In genomic region chr13:54367758-54368157, GRCm38 (mm10) we compare ENCODE assay signal across 12 mouse cellular contexts. TPM values are rescaled to one million over a fixed set of nuclear protein-coding genes. Genes with fewer than 3 reads are reported as not detected.
DNase-seq lines count a peak whose midpoint lies in the region; ATAC-seq and TF ChIP-seq lines count a peak whose summit lies in the region.
"Had no signal": no experiment of that assay in that cellular context is flagged by ENCODE, and none has a peak within 500 bp of the region (broad histone marks: within the 10 kb centered on the region; RNA-seq: fewer than 3 reads in every experiment).

No protein-coding gene starts in this region.

- 56% methylated on average over 6 of the region's 6 CpGs for WGBS in heart, adult 2 months
- 67% methylated on average over 6 of the region's 6 CpGs for whole genome bisulfite sequencing in lung, postnatal 0 days

- no peaks in the 10 kb centered on the region for H3K36me3 ChIP-seq in heart, adult 2 months (ENCODE audit: control insufficient read depth, insufficient read depth, low read length)
- H3K36me3 ChIP-seq in lung, postnatal 0 days (ENCODE audit: insufficient read depth, low read length), result no peaks in the 10 kb centered on the region
- no peaks in the 10 kb centered on the region for H3K36me3 ChIP-seq in MEL (ENCODE audit: control insufficient read depth in 1 of 2, insufficient read depth in 2 of 2, low read length in 2 of 2)
- H3K36me3 ChIP-seq: heart, embryonic 13.5 days; limb, embryonic 15.5 days had no signal

- no peak overlapping the region for H3K9ac ChIP-seq in heart, adult 2 months (ENCODE audit: low read depth, low read length)
- no peak overlapping the region for H3K9ac ChIP-seq in lung, postnatal 0 days (replicated peaks; ENCODE audit: low read depth)
- H3K9ac ChIP-seq in MEL (ENCODE audit: control insufficient read depth, low read depth, low read length, poor library complexity, severe bottlenecking), result no peak overlapping the region
- H3K9ac ChIP-seq: forebrain, embryonic 13.5 days; heart, embryonic 13.5 days; limb, embryonic 15.5 days had no signal

- TF ChIP-seq EP300 in heart, adult 2 months (IDR thresholded peaks at IDR 0.05; ENCODE audit: insufficient read depth, low read depth, low read length), result no peak
- no peak for TF ChIP-seq EP300 in lung, postnatal 0 days (IDR thresholded peaks at IDR 0.05)
- TF ChIP-seq EP300 in MEL (IDR thresholded peaks at IDR 0.05; ENCODE audit: low read depth in 1 of 2, low read length in 2 of 2), result no peak

- TF ChIP-seq POLR2A in heart, adult 2 months (IDR thresholded peaks at IDR 0.05; ENCODE audit: insufficient read depth, low read depth, low read length), result no peak
- no peak for TF ChIP-seq POLR2A in MEL (IDR thresholded peaks at IDR 0.05; ENCODE audit: control insufficient read depth in 1 of 2, insufficient read depth in 1 of 2, low read depth in 1 of 2, low read length in 2 of 2, poor library complexity in 1 of 2)

- H3K79me2 ChIP-seq in heart, adult 2 months (replicated peaks; ENCODE audit: control insufficient read depth, insufficient read depth, low read length), result no peaks in the 10 kb centered on the region
- no peaks in the 10 kb centered on the region for H3K79me2 ChIP-seq in MEL (ENCODE audit: control insufficient read depth, insufficient read depth, low read length, poor library complexity)

- no peak overlapping the region for H3K27ac ChIP-seq in heart, adult 2 months
- no peak overlapping the region for H3K27ac ChIP-seq in lung, postnatal 0 days (ENCODE audit: low read length)
- H3K27ac ChIP-seq in MEL (ENCODE audit: control insufficient read depth, low read depth, low read length), result no peak overlapping the region
- H3K27ac ChIP-seq: forebrain, embryonic 13.5 days; heart, embryonic 13.5 days; limb, embryonic 15.5 days had no signal

- ATAC-seq in lung, postnatal 0 days, result no peak
- ATAC-seq: forebrain, embryonic 13.5 days had no signal

- peak; percentile 32 for TF ChIP-seq CTCF in heart, adult 2 months (IDR thresholded peaks at IDR 0.05)
- TF ChIP-seq CTCF in lung, postnatal 0 days (IDR thresholded peaks at IDR 0.05), result peak; percentile 38
- TF ChIP-seq CTCF in MEL (IDR thresholded peaks at IDR 0.05 in 2 of 3, conservative IDR thresholded peaks at IDR 0.05 in 1 of 3; ENCODE audit: control insufficient read depth in 1 of 3, insufficient read depth in 1 of 3, low read depth in 2 of 3, low read length in 3 of 3, poor library complexity in 1 of 3, severe bottlenecking in 1 of 3), result peak in 1 of 3 experiments; percentile 13; a peak in 1 of 6 replicates

- no peak overlapping the region for H3K4me2 ChIP-seq in lung, postnatal 0 days (replicated peaks; ENCODE audit: low read depth, low read length)
- H3K4me2 ChIP-seq: forebrain, embryonic 13.5 days; heart, embryonic 13.5 days; limb, embryonic 15.5 days had no signal

- H3K9me3 ChIP-seq in lung, postnatal 0 days (ENCODE audit: low read length), result no peaks in the 10 kb centered on the region
- no peaks in the 10 kb centered on the region for H3K9me3 ChIP-seq in MEL (replicated peaks; ENCODE audit: insufficient read depth, low read length)
- H3K9me3 ChIP-seq: forebrain, embryonic 13.5 days; heart, embryonic 13.5 days; limb, embryonic 15.5 days had no signal

- H3K4me1 ChIP-seq in heart, adult 2 months (ENCODE audit: control insufficient read depth, insufficient read depth, low read length), result no peaks in the 10 kb centered on the region
- H3K4me1 ChIP-seq in lung, postnatal 0 days (ENCODE audit: insufficient read depth, low read depth, low read length), result 0 out of 2 replicates have a peak, but pooled peaks cover 3% of the 10 kb centered on the region
- no peaks in the 10 kb centered on the region for H3K4me1 ChIP-seq in MEL (ENCODE audit: control insufficient read depth in 1 of 2, insufficient read depth in 2 of 2, low read length in 2 of 2)

- no peak for DNase-seq in heart, adult 2 months
- no peak for DNase-seq in heart, adult 18-20 months
- DNase-seq in lung, postnatal 0 days (ENCODE audit: low spot score), result no peak
- DNase-seq in lung, adult 18-20 months, result no peak
- DNase-seq in MEL (ENCODE audit: low read depth, low spot score), result no peak
- peak; percentile 70 to 82 for DNase-seq in cerebellum, postnatal 25 days
- DNase-seq in layer of hippocampus, adult 8-10 months (ENCODE audit: low spot score in 2 of 2), result no peak
- DNase-seq in urinary bladder, adult 18-20 months (ENCODE audit: low spot score in 2 of 2), result no peak
- DNase-seq: kidney, postnatal 14 days had no signal

- intact Hi-C loops in heart, adult 2 months (cut with DNase I), result no loop called here

- peak; percentile 26 for TF ChIP-seq RAD21 in MEL (IDR thresholded peaks at IDR 0.05; ENCODE audit: low read depth, low read length)

- H3K27me3 ChIP-seq in heart, adult 2 months (ENCODE audit: control insufficient read depth, insufficient read depth, low read length), result peaks cover 3% of the 10 kb centered on the region
- peaks cover 9% of the 10 kb centered on the region for H3K27me3 ChIP-seq in lung, postnatal 0 days (replicated peaks; ENCODE audit: insufficient read depth, low read length)
- H3K27me3 ChIP-seq in MEL (ENCODE audit: control insufficient read depth in 1 of 2, insufficient read depth in 2 of 2, low read length in 2 of 2), result 0 out of 4 replicates have a peak, but pooled peaks cover 0 to 1% of the 10 kb centered on the region in 2 experiments

- H3K4me3 ChIP-seq in heart, adult 2 months, result no peak overlapping the region
- no peak overlapping the region for H3K4me3 ChIP-seq in lung, postnatal 0 days (ENCODE audit: low read depth, low read length)
- no peak overlapping the region for H3K4me3 ChIP-seq in MEL (ENCODE audit: control insufficient read depth in 1 of 2, insufficient read depth in 1 of 2, low read depth in 2 of 2, low read length in 2 of 2)
- H3K4me3 ChIP-seq: forebrain, embryonic 13.5 days; heart, embryonic 13.5 days; limb, embryonic 15.5 days had no signal

TF ChIP-seq in MEL, 35 proteins besides CTCF, POLR2A, EP300 and RAD21:
- TF ChIP-seq ZKSCAN1 (IDR thresholded peaks at IDR 0.05; ENCODE audit: low read depth, low read length) (no peak), MAX (IDR thresholded peaks at IDR 0.05; ENCODE audit: low read length) (no peak), POLR2AphosphoS2 (IDR thresholded peaks at IDR 0.05; ENCODE audit: low read length) (no peak), MAFK (IDR thresholded peaks at IDR 0.05; ENCODE audit: borderline replicate concordance, low read depth, low read length) (no peak), MYB (IDR thresholded peaks at IDR 0.05; ENCODE audit: low read depth, low read length) (no peak), POLR2AphosphoS5 (IDR thresholded peaks at IDR 0.05; ENCODE audit: borderline replicate concordance, low read depth, low read length) (no peak), USF1 (IDR thresholded peaks at IDR 0.05; ENCODE audit: low read depth, low read length) (no peak), CHD1 (IDR thresholded peaks at IDR 0.05; ENCODE audit: low read depth, low read length) (no peak), ZMIZ1 (IDR thresholded peaks at IDR 0.05; ENCODE audit: low read depth, low read length) (no peak), ZNF384 (IDR thresholded peaks at IDR 0.05; ENCODE audit: low read depth, low read length) (no peak), E2F4 (IDR thresholded peaks at IDR 0.05; ENCODE audit: borderline replicate concordance, low read depth, low read length) (no peak), HCFC1 (IDR thresholded peaks at IDR 0.05; ENCODE audit: low read depth, low read length) (no peak), MAZ (IDR thresholded peaks at IDR 0.05; ENCODE audit: low read depth, low read length) (no peak), GABPA (IDR thresholded peaks at IDR 0.05; ENCODE audit: low read depth, low read length) (no peak), BHLHE40 (IDR thresholded peaks at IDR 0.05; ENCODE audit: borderline replicate concordance, low read depth, low read length) (no peak)

RNA-seq across cellular contexts. Expression of gene Cplx2, which starts 3.4 kb away (rescaled TPM):
- 1 to 10 TPM; 2.3 to 2.4 TPM for total RNA-seq in heart, adult 2 months (2021)
- 3.0 and 4.2 TPM in 2 replicates for polyA plus RNA-seq in heart, adult 2 months (2012; rRNA removed)
- 1 to 10 TPM; 2.0 to 2.5 TPM for total RNA-seq in heart, adult 18-20 months (2021)
- polyA plus RNA-seq in lung, postnatal 0 days (2015; fragmentation: Nextera tagmentation; extraction: Ambion mirVana), result 3.0 and 3.1 TPM in 2 replicates
- total RNA-seq in MEL (2012; rRNA removed), result 1.8 and 2.1 TPM in 2 replicates
- polyA plus RNA-seq in MEL (2012; ENCODE audit: insufficient read depth in 1 of 2, insufficient read length in 2 of 2, low read depth in 1 of 2, low replicate concordance in 2 of 2, missing spikeins in 1 of 2), result 1 to 10 TPM in 1 of 2 experiments, not detected in 1; 4.7 TPM
- 100 to 1,000 TPM; 865 to 892 (median 878) TPM for total RNA-seq in layer of hippocampus, adult 8-10 months (2022)

Comparison
In these comparisons a context has a peak if more than half of its experiments do, and no peak if none do; other contexts are left out.
1. DNase-seq: peak in cerebellum, postnatal 25 days (2 of 2); none in heart, adult 2 months (0 of 2), heart, adult 18-20 months (0 of 2), lung, postnatal 0 days (single experiment), lung, adult 18-20 months (0 of 2), MEL (single experiment), layer of hippocampus, adult 8-10 months (0 of 2) and urinary bladder, adult 18-20 months (0 of 2).
2. RNA of gene Cplx2, which starts 3.4 kb away (total RNA-seq): 865 to 892 TPM in layer of hippocampus, adult 8-10 months; 2.0 to 2.5 TPM in heart, adult 18-20 months, 2.3 to 2.4 TPM in heart, adult 2 months and 1.8 to 2.1 TPM in MEL; every median in the first group is over 100 times any median in the second.